Mouse (Mus musculus) kidney, postnatal 4 days (tissue): ENCODE data around the gene Ifitm7.
"Not testable (repeated sequence)": the region's sequence is repeated elsewhere in the genome, so short reads cannot be mapped to it uniquely, and the experiment has no call there.

Experiments used
- DNase-seq, 2 experiments: peaks; one replicate each; pipeline ENCODE4 v3.0.0; 2021; ENCODE audit warnings: mixed read lengths in 2 of 2

The Ifitm7 gene

DNA sequence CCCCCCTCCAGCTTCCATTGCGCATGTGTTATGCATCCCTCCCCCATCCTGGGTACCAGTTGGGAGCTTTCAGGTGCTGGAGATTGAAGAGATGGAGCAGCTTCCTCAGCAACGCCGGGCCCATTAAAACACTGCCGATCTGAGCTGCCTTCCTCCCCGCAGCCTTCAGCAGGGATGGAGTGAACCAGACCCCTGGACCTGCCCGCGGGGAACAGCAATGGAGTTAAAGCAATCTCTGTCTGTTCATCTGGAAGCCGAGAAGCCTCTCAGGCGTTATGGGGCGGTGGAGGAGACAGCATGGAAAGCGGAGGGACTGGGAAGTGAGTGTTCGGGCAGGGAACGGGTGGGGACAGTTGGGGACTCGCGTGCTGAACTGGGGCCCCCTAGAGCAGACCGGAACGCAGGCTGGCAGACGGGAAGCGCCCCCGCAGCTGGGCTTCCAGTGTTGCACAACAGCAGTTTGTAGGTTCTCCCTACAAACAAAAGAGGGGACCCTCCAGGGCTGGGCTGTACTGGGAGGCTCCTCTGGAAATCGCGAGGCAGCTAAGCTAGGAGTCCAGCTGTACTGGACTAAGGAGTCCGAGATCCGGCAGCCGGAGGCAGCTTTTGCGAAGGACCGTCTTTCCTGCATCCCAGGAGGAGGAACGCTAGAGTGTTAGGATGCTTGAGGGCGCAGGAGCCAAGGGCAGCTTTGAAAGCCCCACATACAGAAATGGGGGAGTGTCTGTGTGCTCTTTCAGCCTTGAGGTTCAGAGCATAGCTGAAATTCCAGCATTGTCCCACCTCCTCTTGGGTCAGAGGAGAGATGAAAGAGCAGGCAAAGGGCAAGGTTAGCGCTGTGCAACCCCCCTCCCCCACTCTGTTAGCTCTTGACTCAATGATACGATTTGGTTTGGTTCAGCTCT, at the start of gene Ifitm7, which contains the start of gene 2900011O08Rik:
TSS of gene Ifitm7 (minus strand) at position 315 of the 905 bp plus-strand sequence.
TSS of gene 2900011O08Rik (plus strand) at position 31 of the 905 bp plus-strand sequence.
- peak; percentile 21 to 38 for DNase-seq

DNA sequence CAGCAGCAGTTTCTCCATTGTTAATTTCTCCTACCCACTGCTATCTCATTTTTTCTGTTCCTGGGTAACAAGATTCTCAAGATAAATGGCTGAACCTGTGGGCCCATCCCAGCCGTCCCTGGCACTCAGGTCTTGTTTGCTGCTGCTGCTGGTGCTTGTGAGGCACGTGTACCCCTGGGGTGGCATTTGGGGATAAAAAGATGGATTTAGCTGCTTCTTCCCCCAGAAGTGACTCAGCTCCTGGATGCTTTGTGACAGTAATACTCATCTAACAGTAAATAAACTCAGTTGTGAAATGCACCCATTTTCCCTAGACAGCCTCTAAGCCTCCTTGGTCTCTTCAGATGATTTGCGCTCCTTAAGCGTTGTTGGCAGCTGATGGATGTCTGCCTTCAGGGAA, 46.4 kb upstream of the Ifitm7 start:
- no peak for DNase-seq

DNA sequence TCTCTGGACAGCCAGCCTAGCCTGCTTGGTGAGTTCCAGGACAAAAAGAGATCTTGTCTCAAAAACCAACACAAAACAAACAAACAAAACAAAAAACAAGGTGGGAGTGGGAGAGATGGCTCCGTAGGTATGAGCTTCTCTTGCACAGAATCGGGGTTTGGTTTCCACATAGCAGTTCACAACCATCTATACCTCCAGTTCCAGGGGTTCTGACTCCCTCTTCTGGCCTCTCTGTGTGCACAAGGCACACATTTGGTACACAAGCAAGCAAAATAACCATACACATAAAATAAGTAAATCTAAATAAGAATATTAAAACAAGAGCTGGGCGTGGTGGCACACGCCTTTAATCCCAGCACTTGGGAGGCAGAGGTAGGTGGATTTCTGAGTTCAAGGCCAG, 44.0 kb upstream of the Ifitm7 start:
- DNase-seq: no peak

DNA sequence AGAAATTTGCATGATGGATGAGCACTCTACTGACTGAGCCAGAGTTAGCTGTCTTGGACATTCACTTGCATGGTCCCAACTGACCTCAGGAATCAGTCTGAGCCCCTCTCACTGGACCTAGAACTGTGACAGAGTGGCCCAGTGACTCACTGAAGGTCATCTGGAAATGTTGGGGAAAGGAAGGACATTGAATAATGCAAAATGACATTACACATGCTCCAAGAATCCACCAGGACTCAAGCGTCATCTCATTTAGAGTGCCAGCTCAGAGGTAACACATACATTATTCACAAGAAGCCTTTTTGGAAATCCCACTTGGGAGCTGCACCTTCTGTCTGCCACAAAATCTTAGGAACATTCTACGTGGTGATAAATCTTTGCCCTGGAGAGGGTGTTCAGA, 43.2 kb upstream of the Ifitm7 start:
- no peak for DNase-seq

DNA sequence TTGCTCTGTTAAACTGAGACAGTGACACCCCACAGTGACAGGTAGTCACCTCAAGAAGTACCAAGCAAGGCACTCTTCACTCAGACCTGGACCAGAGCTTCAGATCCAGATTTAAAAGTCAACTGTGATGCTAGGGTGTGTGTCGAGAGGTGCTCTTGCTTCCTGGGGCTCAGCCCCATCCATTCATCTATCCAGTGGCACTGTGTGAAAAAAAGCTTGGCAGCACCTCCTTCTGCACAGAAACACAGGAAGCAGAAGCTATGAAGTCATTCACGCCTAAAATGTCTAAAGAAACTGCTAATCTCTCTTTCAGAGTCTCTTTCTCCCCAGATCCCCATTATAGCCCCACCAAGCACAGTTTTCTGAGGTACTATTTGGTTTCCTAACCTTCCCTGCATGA, 42.4 kb upstream of the Ifitm7 start:
- no peak for DNase-seq

DNA sequence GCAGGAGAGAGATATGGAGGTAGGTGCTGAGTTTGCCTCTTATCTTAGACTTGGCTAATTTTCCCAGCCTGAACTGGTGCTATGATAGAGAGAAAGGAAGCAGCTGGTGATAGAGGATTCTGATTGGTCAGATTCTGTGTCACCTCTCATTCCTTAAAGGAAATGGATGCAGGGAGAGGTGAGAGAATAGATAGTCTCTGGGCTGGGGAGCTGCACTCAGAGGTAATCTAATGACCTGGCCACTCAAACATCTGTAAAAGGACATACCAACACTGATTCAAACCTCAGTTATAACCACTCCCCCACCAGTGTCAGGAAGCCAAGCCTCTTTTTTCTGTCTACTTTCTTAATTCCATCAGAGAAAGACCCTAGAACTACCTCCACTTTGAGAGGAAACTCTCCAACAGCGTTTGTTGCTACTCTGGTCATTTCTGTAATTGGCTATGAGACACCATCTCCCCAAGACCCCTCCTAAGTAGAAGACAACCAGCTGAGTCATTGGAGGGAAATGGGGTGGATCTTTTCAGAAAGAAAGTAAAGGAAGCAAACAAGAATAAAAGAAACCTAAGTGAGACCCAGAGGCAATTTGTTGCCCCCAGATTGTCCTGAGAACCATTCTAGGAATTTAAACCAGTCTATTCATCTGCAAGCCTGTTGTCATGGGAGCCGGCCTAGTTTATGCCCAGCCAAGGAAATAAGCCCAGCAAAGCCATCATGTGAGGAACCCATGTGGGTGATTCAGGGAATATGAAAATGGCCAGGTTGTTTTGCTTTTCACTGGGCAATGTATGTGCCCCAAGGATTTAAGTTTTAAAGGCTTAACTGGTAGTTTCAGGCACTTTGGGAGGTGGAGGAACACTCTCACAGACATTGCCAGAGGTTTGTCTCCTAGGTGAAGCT, 38.7 kb upstream of the Ifitm7 start:
- no peak for DNase-seq

DNA sequence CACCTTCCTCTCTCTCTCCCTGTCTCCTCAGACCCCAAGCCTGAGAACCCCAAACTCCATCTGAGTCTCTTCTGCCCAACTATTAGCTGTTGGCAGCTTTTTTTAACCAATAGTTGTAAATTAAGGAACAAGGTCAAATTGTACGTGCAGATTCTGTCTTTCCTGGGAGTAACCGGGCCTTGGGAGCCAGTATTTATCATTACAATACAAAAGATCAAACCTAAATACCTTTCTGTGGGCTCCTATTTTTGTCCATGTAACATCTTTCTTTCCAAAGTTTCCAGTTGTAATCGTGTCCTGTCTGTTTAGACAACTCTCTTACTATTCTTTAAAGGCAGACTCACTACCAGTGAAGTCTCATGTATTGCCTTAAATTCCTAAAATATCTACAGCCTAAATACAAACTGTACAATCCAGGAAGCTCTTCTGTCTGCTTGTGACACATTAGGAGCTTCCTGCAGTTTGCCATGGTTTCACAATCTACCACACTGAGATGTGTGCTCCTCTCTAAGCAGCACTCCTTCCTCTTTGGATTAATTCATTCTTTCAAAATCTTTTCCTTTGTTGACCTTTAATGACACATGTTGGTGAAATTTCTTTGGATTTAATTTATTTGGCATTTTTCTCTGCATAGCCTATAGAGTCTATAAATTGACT, 34.6 kb upstream of the Ifitm7 start:
- DNase-seq: no peak

DNA sequence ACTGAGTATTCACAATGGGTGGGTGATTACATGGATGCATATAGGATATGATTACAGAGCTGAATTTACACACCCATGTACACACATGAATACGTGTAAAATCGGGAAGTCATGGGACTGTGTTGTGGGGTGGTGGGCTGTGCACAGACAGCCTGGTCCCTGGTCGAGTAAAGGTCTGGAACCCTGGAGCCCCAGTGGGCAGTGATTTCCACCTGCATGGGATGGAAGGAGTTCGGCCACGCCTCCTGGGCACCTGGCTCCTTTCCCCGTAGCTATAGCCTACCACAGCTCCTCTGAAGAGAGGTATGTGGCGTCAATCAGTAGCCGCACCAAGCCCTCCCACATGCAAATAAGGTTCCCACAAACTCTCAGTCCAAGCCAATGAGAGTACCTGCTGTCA, 30.6 kb upstream of the Ifitm7 start:
- DNase-seq: no peak

DNA sequence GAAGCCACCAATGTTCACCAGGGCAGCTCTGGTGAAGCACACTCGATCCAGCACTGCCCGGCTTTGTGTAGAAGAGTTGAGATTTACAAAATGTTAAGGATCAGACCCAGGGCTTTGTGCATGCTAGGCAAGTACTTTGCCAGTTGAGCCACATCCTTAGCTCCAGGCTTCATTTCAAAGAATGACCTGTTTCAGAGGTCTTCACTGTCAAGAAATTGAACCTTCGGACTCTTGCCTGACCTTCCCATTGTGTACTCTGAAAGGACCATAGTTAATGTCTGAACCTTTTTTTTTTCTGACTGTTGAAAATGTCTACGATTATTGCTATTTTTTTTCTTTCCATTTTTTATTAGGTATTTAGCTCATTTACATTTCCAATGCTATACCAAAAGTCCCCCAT, 23.3 kb upstream of the Ifitm7 start:
- no peak for DNase-seq

DNA sequence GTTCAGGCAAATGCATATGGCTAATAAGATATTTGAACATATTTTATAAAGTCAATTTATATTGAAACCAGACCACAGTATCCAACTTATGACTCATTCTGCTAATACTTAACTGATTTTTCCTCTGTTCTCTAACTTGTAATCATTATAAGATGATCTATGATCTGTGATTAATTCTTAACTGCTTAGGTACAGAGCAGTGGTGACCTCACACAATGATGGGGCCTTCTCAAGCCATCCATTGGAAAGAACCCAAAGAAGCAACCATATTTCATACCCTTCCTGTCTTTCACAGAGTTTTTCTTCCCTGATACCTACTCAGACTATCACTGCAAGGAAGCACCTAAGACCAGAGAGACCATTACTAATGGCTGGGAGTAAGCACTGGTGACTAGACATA, 22.0 kb upstream of the Ifitm7 start:
- DNase-seq: no peak

DNA sequence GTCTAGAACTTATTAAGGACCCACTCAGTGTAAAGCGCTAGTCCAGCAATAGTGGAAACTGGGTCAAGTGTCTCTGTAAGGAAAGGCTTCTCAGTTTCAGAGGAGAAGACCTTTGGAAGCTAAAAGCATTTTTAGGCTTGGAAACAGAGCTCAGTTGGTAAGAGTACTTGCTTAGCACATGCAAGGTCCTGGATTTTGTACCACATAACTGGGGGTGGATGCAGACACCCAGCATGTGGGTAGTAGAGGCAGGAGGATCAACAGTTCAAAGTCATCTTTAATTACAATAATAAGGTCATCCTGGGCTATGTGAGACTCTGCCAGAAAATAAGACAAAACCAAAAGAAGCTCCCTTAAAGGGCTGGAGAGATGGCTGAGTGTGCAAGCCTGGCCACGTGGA, 21.4 kb upstream of the Ifitm7 start:
- no peak for DNase-seq

DNA sequence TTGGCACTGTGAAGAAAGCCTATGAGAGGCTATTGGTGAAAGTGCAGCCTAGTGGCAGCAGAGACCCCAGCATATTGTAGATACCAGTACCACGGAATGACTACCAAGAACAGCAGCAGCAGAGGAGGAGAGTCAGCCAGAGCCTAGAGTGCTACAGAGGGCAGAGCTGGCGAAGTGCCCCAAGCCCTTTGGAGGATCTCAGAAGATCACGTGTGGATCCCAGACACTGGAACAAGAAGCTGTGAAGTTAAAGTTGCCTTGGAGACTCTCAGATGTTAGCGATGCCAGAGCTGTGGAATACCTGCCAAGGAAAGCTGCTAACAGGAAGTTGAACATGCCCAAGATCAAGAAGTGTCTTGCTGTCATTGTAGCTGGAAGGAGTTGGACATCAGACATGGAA, 18.6 kb upstream of the Ifitm7 start:
- peak; percentile 20 to 32 for DNase-seq

DNA sequence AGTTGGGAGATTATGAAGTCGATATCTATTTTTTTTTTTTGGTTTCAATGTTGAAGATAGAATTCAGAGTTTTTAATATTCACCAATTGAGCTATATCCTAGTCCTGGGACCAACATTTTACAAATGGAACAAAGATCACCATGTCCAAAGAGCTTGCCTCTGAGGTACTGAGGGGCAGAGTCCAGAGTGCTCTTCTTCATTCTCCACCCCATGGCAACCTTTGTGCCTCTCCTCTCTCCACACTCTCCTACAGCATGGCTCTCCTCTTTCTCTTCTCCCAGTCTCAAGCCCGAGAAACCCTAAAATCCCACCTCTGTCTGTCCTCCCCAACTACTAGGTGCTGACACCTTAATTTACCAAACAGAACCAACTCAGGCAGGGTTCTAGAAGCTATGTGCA, 18.0 kb upstream of the Ifitm7 start:
- no peak for DNase-seq

DNA sequence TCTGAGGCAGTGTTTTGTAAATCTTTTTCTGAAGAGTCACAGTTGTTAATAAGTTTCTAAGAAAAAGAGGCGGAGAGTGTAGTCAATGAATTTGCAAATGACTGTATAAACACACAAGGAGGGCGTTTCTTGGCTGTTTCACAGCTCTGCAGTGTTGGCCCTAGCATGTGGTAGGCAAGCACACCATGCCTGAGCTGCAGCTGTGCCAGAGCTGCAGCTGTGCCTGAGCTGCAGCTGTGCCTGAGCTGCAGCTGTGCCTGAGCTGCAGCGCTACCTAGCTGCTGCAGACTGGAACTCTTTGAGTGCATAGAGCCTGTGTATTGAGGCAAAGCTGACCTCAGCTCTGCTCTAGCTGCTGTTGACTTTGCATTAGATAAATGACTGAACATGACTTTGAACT, 17.5 kb upstream of the Ifitm7 start:
- peak; percentile 18 to 44 for DNase-seq

DNA sequence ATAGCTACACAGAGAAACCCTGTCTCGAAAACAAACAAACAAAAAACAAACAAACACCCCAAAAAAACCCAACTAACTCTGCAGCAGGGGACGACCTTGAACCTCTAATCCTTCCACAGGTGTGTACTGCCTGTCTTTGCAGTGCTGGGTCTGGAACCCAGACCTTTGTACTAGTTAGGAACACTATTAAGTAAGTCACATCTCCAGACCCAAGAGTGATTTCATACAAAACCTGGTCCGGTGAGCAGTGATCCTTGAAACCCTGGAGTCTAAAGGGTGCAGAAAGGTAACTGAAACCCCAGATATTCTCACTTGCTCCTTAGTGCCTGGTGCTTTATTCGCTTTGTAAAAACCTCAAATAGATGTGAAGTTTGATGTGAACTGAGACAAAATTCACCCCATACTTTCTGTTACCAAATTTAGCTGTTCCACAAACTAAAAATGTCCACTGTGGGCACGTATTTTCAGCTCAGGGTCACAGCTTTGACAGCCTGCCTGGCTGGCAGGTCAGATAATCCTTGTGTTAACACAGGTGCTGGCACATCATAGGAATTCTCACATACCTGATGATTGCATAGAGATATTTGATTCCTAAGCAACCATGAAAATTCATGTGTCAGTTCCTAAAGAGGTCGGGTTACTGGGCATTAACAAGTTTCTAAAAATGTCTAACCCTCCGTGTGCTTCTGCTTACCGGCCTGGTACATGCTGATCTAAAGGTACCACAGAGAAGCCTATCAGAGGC, 16.9 kb upstream of the Ifitm7 start:
- peak in 1 of 2 experiments; percentile 10 for DNase-seq

DNA sequence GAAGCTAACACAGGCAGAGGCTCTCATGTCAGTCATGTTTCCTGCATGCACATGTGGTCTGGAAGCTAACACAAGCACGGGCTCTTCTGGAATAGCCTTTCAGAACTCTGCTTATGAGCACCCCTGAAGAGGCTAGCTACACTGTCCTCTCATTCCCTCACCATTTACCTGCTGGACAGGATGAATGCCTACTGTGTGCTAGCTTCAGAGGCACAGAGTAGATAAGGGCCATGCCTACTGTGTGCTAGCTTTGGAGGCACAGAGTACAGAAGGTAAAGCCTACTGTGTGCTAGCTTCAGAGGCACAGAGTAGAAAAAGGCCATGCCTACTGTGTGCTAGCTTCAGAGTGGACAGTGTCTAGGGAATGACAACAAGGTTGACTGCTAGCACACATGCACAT, 7.8 kb upstream of the Ifitm7 start:
- DNase-seq: no peak

DNA sequence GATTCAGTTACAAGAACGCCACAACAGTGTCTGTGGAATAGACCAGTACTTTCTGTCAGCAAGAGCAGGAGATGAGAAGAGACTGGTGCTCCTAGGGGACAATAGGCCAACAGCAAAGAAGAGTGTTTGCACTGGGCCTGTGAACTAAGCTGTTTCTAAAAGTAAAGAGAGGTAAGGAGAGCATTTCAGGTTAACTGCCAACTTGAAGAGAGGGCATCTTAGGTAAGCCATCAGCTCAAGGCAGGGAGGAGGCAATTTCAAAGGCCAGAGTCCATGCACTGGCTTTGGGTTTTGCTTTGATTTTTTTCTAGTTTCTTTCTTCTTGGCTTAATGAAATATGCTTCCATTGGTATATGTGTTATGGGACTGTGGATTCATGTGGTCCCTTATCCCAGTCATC, 7.4 kb upstream of the Ifitm7 start:
- no peak for DNase-seq

DNA sequence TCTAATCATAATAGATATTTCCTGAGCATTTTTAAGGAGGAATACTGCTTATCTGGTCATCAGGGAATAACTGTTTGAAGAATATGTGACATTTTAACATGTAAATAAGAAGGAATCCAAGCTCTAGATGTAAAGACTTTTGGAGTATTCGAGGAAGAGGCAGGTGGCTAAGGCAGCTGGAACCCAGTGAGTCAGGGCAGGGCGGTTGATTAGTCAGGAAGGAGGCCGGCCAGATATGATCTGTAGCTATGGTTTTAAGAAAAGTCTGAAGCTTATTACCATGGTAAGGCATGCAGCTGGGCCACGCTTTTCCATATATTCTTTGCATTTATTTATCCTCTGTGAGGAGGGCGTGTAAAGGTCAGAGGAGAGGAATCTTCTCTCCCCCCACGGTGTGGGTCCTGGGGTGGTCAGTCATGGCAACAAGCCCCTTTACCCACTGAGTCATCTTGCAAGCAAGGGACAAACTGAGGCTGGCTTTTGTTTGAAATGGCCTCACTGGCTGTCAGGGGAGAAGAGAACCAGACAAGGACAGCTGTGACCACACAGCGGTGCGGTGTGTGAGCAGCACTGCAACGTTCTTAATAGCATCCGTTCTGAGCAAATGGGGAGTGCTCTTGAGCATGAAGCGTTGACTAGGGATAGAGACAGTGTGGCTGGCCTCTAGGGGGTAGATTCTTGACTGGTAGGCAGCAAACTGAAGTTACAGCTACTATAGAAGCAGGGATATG, 6.0 kb upstream of the Ifitm7 start:
- no peak for DNase-seq

DNA sequence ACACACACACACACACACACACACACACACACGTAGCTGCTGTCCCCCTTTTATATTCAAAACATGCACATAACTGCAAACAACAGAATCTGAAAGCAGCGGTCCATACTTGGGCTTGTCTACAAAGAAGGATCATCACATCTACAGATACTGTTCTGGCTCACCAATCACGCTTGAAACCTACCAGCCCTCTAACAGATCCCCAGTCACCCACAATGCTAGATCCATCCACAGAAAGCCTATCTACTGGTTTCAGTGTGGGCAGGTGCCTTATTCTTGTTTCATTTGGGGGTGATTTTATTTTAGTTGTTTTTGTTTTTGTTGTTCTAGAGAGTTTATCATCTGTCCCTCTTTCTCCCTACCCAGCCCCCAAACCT, 503 bp downstream of the Ifitm7 start:
- DNase-seq: no peak

DNA sequence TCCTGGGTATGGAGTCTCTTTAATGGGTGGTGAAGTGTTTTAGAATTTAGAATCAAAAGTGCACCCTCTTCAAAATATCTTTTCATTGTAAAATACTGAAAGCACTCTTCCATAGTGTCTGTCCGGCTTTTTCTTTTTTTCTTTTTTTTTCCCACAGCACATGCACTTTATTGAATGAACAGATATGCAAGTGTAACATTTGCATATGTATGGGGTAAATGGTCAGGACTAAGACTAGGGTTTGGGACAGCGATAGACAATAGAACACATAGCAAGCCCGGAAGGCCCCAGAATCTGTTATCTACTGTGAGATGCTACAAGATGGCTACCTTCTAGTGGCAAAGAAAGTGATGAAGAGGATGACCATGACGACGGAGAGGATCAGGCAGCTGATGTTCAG, 3.5 kb downstream of the Ifitm7 start:
- DNase-seq: no peak

DNA sequence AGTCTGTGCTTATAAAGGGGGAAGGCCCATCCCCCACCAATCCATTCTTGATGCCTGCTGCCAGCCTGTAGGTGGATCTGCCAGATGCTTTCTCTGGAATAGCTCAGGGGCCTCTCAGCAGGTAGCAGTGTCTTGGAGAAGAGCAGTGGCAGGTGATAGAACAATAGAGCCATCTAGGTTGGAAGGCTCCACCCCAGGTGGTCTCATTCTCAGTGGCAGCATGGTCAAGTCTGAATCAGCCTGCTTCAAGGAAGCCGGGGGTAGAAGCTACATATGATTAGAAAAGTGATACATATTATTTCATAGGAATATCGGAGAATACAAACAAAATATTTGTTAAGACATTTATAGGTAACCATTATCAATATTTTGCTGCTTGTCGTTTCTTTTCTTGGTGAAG, 5.0 kb downstream of the Ifitm7 start:
- DNase-seq: not testable (repeated sequence)

DNA sequence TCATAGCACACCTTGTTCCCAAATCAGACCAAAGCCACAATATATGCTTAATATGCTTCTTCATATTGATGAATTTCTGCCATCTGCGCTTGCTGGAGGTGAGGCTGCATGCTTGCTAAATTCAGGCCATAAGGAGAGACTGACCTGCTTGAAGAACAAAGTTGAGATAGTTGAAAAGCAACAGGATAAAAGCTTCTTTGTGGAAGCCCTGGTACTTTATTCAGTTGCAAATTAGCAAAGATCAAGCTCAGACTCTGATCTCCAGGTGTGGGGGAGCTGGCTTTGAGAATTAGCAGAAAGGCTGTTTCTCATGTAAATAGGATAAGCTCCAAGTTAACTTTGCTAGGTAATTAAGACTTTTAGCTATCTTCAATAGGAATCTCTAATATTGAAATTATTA, 9.7 kb downstream of the Ifitm7 start:
- DNase-seq: not testable (repeated sequence)
